Mouse (Mus musculus) layer of hippocampus, postnatal 25 days (tissue): ENCODE data around the gene Cacna2d3. TPM values are rescaled to one million over a fixed set of nuclear protein-coding genes. Genes with fewer than 3 reads are reported as not detected.

Experiments used
- DNase-seq, 2 experiments: peaks; one replicate each; pipeline ENCODE4 v3.0.0; 2022; ENCODE audit warnings: mixed read lengths in 2 of 2, low spot score in 1 of 2; ENCODE audit errors: extremely low spot score in 1 of 2
- total RNA-seq, 2 experiments: library from RNA; stranded (reverse); gene quantifications; 2 replicates each; pipeline ENCODE4 v1.2.3; 2021

Cacna2d3 gene
- total RNA-seq, 2 experiments from 2014 or later: 98.0 to 104 TPM

DNA sequence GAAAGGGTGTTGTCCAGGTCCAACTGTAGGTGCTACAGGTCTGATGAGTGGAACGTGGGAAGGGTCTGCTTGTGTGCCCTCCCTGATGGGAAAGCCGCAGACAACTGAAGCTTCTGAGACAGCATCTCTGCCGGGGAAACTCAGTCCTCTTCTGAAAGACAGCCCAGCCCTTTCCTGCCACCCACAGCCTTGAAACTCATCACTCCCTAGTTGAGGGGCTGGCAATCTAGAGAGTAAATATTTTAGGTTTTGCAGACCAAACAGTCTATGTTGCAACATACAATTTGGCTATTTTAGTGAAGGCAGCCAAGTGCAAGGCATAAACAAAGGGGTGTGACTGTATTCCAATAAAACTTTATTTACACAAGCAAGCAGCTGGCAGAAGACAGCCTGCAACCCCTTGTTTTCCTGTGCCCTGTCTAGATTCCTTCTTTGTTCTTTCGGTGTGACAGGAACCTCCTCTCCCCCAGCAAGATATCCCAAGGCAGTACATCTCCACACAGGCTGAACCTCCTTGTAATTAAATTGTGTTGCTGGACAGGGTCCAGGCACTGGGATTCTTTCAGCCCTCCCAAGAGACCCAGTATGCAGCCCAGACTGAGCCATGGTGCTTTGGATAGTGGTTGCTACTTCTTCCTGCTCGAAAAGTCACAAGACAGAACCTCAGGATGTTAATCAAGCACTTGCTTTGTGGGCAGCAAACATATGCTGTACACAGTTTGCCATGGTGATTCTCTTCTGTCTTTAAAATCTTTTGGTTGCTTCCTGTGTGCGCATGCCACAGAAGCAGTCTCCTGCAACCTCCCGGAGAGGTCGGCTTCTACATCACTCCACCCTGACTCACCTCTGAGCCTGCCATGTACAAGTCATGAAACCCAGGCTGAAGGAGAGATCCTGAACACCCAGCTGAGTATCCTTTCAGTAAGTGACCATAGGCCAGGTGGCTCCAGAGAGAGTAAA, 317.5 kb downstream of the Cacna2d3 start:
- no peak for DNase-seq

DNA sequence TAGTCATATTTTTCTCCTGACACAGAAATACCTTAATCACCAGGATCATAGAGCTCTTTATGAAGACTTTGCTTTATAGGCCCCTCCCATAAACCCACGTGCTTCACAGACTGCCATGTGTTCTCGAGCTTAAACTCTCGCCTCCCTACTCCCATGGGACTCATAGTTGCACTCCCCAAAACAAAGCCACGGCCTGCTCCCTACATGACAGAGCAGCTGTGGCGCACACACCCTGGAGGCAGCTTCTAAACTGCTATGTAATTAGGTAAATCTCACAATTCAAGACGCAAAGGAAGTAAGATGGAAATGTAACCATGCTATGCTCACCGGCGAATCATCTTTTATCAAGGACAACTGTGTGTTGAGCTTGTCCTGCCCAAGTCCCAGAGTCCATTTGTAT, 319.2 kb downstream of the Cacna2d3 start:
- DNase-seq: no peak

DNA sequence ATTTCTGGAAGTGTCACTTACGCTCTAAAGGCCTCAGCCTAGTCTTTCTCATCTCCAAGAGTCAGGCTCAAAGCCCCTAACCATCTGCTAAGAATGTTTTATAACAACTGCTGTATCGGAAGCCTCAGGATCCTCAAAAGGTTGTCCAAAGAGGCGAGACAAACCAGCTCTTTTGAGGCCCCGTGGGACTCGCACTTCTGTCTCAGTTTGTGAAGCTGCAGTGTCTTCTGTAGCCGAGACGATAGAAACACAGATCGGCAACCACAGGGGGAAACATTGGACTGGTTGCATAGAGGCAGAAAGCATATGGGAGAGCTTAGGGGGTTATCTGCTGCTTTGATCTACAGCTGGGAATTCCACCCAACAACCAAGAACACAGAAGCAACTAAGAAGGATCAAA, 327.9 kb downstream of the Cacna2d3 start:
- DNase-seq: no peak

DNA sequence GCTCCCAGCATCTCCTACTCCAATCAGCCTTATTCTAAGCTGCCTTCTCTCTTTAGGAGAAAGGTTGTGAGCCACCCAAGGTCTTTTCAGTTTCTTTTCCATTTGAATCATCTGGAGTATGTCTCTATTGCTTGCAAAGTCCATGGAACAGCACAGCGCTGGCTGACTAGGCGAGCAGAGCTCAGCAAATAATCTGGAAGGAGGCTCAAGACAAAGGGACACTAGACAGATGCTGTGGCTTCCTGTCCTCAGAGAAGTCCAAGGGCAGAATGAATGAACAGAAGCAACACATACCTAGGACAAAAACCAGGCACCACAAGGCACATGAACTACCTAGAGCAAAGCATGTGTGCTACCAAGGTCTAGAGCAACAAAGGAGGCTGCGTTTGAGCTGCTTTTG, 328.8 kb downstream of the Cacna2d3 start:
- no peak for DNase-seq

DNA sequence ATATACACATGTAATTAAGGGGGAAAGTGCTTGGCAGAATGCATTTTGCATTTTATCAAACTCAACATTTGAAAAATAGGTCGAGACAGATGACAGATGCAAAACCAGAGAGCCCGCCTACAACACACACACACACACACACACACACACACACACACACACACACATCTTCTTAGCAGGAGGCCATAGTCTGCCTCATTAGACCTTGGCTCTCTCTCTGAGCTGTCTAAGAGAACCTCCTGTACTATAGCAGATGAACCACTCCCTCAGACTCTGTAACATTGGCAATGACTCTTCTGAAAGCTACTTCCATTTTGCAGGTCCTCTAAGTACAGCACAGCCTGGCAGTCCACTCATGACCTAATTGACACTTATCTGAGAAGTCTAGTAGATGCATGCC, 330.2 kb downstream of the Cacna2d3 start:
- DNase-seq: no peak

DNA sequence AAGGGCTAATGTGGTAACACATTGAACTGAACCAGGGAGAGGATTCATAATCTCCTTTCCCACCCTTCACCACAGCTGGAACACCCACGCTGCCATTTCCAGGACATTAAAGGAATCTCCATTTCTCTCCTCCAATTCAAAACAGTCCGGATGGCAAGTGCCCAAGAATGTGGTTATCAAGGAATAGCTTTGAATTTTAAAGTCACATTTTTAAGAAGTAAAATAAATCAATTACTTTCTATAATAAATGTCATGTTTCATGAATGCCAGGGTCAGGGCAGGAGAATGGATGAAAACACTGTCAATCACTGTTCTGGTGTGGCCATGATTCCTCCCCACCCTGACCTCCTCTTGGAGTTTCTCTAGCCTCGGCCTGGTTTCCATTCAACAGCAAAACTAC, 333.9 kb downstream of the Cacna2d3 start:
- DNase-seq: no peak

DNA sequence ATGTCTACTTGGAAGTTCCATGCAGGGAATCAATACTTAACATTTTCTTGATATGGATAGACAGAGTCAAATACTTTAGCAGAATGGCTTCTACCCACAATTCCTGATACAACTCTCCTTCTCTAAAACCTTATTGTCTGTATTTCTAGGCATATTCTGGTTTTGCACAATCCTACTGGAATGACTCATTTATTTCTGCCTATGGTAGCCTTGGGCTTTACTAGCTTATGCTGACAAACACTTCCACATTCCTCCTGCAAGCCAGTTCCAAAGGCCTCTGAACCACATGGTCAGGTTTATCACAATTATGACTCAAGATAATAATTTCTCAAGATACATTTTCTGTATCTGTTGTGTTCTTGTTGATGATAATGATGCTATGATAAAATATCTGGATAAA, 336.2 kb downstream of the Cacna2d3 start:
- DNase-seq: no peak

DNA sequence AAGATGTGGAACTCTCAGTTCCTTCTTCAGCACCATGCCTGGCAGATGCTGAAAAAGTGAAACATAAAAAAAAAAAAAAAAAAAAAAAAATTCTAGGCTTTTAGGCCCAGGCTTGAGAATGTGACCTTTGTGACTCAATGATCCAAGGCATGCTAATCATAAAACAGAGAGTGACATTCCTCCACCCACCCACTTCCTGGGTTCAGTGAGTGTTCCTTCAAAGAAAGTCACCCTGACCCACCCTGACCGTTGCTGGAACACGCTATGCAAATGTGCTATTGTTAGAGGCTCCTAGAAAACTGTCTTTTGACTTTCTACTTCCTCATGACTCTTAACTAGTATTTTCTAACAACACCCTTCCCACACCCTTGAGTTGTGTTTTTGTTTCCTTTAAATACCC, 338.9 kb downstream of the Cacna2d3 start:
- no peak for DNase-seq

DNA sequence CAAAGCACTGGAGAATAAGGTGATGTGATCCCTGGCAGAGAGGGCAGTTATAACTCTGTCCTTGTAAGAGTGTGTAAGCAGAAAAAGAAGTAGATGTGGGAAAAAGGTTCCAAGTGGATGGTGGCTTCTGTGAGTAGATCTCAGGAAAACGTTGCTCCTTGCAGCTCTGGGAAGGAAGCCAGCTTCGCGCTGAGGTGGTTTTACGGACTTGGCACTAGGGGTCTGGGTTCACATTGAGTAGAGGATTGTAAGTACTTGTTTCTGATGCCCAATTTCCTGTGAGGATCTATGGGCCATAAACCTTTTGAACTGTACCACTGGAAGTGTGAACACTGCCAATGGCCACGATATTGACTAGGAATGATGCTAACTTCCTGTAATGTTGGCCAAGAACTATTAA, 354.8 kb downstream of the Cacna2d3 start:
- no peak for DNase-seq

DNA sequence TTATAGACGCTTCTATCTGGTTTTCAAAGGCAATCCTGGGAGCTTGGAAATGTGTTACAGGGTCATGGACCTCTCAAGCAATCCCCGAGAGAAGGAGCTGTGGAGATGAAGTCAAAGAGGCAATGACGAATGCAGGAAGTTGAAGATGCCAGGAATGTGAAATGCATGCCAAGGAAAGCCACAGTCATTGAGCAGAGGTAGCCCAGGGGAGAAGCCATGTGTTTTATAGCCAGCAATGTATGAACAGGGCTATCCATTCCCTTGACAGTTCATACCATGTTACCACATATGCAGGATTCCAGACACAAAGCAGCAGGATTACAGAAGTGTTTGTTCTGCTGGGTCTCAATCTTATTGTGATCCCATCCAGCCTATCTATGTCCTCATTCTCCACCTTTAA, 359.2 kb downstream of the Cacna2d3 start:
- no peak for DNase-seq

DNA sequence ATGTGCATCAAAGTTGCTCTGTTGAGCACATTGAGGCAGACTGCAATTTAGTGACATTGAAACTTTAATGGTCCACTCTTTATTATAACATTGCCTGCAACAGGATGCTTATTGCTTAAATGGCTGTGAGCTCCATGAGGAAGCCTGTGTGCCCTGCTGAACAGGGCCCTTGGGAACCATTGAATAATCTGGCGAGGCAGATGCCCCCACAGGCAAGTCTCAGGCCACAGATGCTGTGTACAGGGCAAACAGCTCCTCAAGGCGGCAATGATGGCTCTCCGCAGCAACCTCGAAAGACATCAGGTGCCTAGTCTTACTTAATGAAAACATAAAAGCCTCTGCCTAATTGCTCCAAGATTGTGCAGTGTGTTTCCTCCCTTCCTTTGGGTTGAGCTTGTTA, 371.0 kb downstream of the Cacna2d3 start:
- DNase-seq: no peak

DNA sequence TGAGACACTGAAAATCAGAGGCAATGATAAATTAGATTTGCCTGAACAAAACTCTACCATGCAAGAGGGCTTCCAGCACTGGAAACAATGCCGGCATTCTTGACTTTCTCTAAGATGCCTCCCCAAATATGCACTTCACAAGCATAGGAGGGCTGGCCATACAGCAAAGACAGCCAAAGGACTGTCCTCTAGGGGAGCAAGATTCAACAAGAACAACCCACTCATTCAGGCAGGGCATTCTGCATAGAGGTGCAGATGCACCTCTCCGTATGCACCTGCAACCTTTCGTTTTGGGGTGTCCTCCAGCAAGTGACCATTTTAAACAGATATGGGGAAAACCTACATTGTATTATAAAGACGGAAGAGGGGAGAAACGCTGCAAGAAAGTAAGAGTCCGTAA, 380.1 kb downstream of the Cacna2d3 start:
- DNase-seq: no peak

DNA sequence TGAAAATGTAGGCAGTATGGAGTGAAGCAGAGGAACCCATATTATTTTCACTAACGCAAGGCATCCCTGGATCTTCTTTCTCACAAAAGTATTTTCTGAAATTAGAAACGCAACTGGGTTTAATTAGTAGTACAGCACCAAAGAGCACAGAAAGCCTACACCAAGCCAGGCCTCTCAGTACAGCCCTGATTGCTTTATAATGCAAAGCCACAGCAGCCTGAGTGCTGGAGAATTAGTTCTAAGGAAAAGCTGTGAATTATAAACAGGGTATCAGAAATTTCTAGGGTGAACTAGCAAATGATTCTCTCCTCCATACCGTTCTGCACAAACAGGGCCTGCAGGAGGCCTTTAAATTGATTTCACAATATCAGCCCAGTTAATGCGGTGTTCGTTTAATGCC, 380.9 kb downstream of the Cacna2d3 start:
- DNase-seq: no peak

DNA sequence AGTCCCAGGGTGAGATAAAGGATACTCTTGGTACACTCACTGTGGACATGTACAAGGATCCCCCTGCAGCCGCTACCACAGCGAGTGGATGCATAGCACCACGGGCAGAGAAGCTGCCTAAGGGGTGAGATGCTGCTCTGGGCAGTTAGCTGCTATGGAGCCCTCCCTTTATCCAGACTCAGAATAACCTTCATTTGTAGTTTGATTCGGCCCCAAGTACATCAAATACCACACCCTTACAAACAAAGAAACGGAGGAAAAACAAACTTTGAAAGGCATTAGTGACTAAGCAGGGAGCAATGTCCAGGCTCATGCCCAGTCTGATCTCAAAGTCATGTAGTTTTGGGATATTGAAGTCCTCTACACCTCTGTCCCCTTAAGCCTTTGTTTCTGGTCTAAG, 386.8 kb downstream of the Cacna2d3 start:
- no peak for DNase-seq

DNA sequence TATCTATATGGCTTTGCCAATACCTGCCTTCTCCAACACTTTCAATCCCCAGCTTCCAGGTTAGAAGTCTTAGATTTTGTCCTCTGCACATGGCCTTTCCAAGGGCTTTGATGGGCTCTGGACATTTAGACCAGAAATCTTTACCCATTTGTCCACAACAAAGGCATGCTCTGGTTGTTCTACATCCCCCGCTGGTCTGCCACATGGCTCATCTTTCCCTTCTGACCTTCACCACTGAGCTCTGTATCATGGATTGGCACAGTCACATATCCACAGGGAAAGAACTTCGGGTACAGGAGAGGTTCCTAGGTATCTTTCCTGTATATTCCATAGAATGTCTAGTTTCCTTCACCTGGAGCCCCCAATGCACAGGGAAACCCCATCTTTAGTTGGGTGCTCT, 387.4 kb downstream of the Cacna2d3 start:
- DNase-seq: no peak

DNA sequence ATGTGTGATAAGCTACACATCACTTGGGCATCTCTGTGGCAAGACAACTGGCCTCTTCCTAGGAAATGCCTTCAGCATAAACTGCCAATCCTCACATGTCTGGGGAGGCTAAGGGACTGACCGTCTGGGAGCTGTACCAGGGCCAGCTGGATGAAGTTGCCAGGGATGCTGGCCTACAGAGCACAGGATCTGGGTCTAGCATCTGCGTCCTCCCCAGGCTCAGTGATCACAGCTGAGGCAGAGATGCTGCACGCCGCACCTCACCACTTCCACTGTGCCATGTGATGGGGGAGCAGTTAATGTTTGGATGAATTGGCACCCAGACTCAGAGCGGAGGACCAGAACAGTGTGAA, 397.3 kb downstream of the Cacna2d3 start:
- peak in 1 of 2 experiments; percentile 11 for DNase-seq

DNA sequence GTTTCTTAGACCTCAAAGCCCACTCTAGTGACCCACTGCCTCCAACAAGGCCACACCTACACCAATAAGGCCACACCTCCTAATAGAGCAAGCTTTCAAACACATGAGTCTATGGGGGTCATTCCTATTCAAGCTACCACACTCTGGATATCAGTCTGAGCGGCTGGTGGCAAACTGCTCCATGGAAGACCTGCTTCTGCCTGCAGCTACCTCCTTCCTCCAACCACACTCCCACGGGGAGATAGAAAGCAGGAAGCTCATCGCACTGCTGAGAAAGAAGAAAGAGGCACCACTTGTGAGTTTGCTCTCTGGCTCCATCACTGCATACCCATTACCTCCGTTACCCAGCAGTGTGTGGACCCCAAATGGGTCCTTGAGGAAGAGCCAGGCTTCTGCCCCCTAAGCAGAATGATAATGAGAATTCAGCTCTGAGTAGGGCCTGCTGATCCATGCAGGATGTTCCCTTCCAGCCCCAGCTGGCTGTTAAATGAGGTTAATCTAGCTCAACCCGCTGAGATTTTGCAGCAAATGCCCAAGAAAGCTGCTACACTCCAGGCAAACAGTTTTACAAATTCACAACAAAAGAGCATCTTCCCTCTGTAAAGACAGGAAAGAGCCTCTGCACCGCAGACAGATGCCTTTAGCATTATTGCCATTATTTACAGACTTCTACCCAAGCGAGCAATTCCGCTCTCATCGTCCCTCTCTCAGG, 397.8 kb downstream of the Cacna2d3 start:
- DNase-seq: no peak

DNA sequence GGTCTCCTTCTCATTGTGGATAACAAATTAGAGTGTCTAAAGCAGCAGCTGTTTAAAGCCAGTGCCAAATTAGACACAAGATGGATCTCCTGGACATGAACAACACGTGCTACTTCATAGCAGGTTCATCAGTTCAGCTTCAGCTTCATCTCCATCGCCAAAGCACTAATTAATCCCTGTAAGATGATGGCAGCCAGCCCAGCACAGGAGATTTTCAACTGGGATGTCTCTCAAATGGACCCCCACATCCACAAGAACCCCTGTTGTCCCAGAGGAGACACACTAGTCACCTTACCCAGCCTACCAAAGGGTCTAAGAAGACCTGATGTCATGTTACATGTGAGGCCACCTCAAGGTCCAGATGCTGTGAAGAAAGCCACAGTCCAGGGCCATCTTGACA, 408.2 kb downstream of the Cacna2d3 start:
- no peak for DNase-seq

DNA sequence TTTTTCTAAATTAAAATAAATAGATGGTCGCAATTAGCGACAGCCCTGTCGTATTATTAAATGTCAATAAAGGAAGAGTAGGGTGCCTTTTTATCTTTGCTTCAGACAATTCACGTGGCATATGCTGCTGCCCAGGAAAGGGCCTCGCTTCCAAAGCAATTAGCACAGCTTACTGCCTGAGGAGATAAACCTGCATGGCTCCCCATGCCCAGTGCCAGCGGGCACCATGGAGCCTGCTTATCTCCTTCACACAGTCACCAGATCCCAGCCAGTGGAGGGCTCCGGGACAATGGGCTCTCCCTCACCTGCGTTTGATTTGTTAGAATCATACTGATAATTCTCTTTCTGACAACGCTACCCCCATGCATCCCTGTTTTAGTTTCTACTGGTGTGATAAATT, 416.0 kb downstream of the Cacna2d3 start:
- DNase-seq: no peak

DNA sequence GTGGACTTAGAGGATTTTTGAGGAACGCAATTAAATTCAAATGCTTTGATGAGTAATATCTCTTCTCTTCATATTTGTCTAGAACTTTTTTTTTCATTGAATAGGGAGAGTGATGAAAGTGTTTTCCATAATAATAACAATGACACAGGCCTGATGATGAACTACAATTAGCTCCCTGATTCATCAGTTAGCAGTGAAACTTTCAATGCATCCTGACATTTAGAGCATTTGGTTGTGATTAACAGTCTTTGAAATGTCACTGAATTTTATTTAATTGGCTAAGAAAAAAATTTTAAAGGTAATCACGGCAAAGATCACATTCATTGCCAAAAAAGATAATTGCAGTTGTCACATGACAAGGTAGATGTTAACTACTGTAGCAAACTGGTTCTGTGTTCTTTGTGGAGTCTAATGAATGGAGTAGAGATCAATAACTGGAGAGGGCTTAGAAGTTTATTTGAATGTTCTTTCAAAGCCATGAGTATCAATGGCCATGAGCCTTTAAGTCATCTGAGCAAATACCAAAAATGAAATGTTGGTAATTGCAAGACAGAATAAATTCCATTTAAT, 425.4 kb downstream of the Cacna2d3 start:
- DNase-seq: no peak

DNA sequence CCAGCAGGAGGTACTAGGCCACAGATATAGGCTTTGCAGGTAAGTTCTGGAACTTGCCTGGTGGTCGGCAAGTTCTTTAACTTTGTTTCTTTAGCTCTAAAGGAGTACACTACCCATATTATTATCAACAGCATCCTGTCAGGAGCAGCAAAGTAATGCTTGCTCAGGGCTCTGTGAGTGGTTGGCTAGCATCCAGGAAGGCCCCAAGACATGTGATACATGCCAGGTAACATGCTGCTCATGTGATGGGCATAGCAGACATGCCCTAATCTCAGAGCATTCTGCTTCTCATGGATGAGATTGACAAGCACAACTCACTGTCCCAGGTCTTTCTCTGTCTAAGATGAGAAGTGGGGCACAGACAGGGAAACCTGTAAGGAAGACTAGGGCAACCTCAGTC, 442.8 kb downstream of the Cacna2d3 start:
- no peak for DNase-seq

DNA sequence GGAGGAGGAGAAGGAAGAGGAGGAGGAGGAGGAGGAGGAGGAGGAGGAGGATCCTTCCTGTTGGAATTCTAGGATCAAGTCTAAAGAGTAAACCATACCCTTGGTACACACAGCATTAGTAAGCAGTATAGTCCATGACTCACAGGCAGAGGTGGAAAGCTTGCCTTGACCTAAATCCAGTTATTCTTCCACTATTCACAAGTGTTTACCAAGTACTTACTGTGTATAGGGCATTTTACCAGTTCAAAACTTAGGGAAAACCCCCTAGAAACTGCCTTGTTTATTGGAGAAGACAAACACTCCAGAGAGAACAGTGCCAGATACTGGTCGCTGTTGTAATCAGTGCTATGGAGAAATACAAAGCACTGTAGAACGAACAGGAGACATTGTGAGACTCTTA, 443.3 kb downstream of the Cacna2d3 start:
- no peak for DNase-seq
